Mouse (Mus musculus) MEL (cell line): ENCODE measurements around the gene Gzf1.

Source experiments
- CTCF ChIP-seq, 3 experiments: IDR thresholded peaks in 2 of 3; conservative IDR thresholded peaks in 1 of 3; 2 replicates each; pipeline ENCODE4 v1.5.1; 2011 to 2012; ENCODE audit warnings: low read length in 3 of 3, low read depth in 2 of 3, mild to moderate bottlenecking in 2 of 3, improper control_type of control experiment in 1 of 3, inconsistent platforms in 1 of 3, mixed read lengths in 1 of 3, moderate library complexity in 1 of 3; ENCODE audit not compliant: control insufficient read depth in 1 of 3, insufficient read depth in 1 of 3, poor library complexity in 1 of 3, severe bottlenecking in 1 of 3
- GATA1 ChIP-seq: IDR thresholded peaks from 2 replicates; pipeline ENCODE4 v1.6.1; 2011; ENCODE audit warnings: low read depth, low read length, improper control_type of control experiment
- TAL1 ChIP-seq: IDR thresholded peaks from 2 replicates; pipeline ENCODE4 v1.6.1; 2012; ENCODE audit warnings: mild to moderate bottlenecking, inconsistent platforms, low read length, moderate library complexity, mixed read lengths
- TBP ChIP-seq: IDR thresholded peaks from 2 replicates; pipeline ENCODE4 v1.8.0; 2011; ENCODE audit warnings: low read depth, low read length, improper control_type of control experiment

GRCm38 (mm10) chr2:148642610-148643370 is 38.0 kb upstream of the Gzf1 start:
- TF ChIP-seq CTCF (IDR thresholded peaks at IDR 0.05 in 2 of 3, conservative IDR thresholded peaks at IDR 0.05 in 1 of 3; ENCODE audit: control insufficient read depth in 1 of 3, insufficient read depth in 1 of 3, low read depth in 2 of 3, low read length in 3 of 3, poor library complexity in 1 of 3, severe bottlenecking in 1 of 3): no peak
- TF ChIP-seq TAL1: no peak
- no peak for TF ChIP-seq GATA1
- TF ChIP-seq TBP: no peak
